Mouse (Mus musculus) forebrain, embryonic 16.5 days (tissue): Measurements from ENCODE around the gene Ace2. TPM values are rescaled to one million over a fixed set of nuclear protein-coding genes. Genes with fewer than 3 reads are reported as not detected.

Experiments
- ATAC-seq: fragments of 200-750 bp; cut with Nextera tagmentation; 2 replicates; pipeline ENCODE4 v1.8.0; 2017; ENCODE audit warnings: mild to moderate bottlenecking, moderate library complexity
- H3K27ac ChIP-seq: fragments of 300-500 bp; sonication (generic); 2 replicates; pipeline ENCODE4 v1.5.1; 2014; ENCODE audit warnings: low read length, control low read depth
- H3K27me3 ChIP-seq: fragments of 300-500 bp; sonication (generic); replicated peaks from 2 replicates; pipeline ENCODE4 v1.6.1; 2014; ENCODE audit warnings: low read length; ENCODE audit not compliant: control insufficient read depth, insufficient read depth
- H3K36me3 ChIP-seq: fragments of 300-500 bp; sonication (generic); 2 replicates; pipeline ENCODE4 v1.6.1; 2014; ENCODE audit not compliant: control insufficient read depth, insufficient read depth
- H3K4me1 ChIP-seq: fragments of 300-500 bp; sonication (generic); replicated peaks from 2 replicates; pipeline ENCODE4 v1.6.1; 2014; ENCODE audit warnings: low read length; ENCODE audit not compliant: control insufficient read depth, insufficient read depth
- H3K4me2 ChIP-seq: fragments of 300-500 bp; sonication (generic); 2 replicates; pipeline ENCODE4 v1.6.1; 2014; ENCODE audit warnings: mild to moderate bottlenecking, low read length, control low read depth
- H3K4me3 ChIP-seq: fragments of 300-500 bp; sonication (generic); replicated peaks from 2 replicates; pipeline ENCODE4 v1.5.1; 2014; ENCODE audit warnings: mild to moderate bottlenecking, low read length, control low read depth
- H3K9ac ChIP-seq: fragments of 300-500 bp; sonication (generic); replicated peaks from 2 replicates; pipeline ENCODE4 v1.6.1; 2014; ENCODE audit warnings: low read depth, low read length, control low read depth
- H3K9me3 ChIP-seq: fragments of 300-500 bp; sonication (generic); 2 replicates; pipeline ENCODE4 v1.6.1; 2016; ENCODE audit warnings: low read length; ENCODE audit not compliant: control insufficient read depth
- WGBS: fragments of 180-500 bp; shearing (Covaris S2); extraction: QIAGEN DNeasy Blood & Tissue Kit; methylation state at CpG from one replicate; pipeline ENCODE4 v1.1.7; 2014; 5-methylcytosine and 5-hydroxymethylcytosine counted together
- polyA plus RNA-seq: library from polyadenylated mRNA; unstranded; fragments of >200 nt; fragmentation: Nextera tagmentation; extraction: Ambion mirVana; gene quantifications from 2 replicates; pipeline ENCODE4 v1.2.1, GENCODE M21; 2015

Ace2 gene
- polyA plus RNA-seq, 1 experiment from 2014 or later, result not detected

DNA sequence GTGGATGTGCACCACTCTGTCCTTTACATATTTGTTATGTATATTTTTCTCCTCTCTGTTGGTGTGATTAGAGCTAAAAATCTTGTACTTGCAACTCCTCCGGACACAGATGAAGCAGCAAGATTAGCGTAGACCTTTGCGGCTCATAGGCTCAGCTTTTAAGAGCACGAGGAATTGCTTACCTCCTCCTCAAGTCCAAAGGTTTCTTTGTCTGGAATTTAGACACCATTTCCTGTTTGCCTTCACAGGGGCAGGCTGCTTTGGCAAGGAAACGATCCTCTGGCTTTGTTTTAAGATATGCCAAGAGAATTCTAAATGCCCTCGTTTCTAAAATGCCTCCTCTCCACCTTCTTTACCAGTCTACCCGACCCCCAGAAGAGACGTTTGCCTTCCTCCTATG lies 94.2 kb downstream of the Ace2 start:
- Histone ChIP-seq H3K27ac (no peak overlapping the region), H3K27me3 (no peaks in the 10 kb centered on the region), H3K4me1 (no peaks in the 10 kb centered on the region), H3K9me3 (no peaks in the 10 kb centered on the region), H3K36me3 (no peaks in the 10 kb centered on the region), H3K9ac (no peak overlapping the region), H3K4me3 (no peak overlapping the region), H3K4me2 (no peak overlapping the region)
- 60% methylated on average over 8 of the region's 8 CpGs for WGBS
- ATAC-seq, result no peak

Other genes starting within 250 kb of the Ace2 start
- gene Ap1s2, start 230.3 kb upstream of the Ace2 start, polyA plus RNA-seq, result 128 and 130 TPM in 2 replicates
- gene Zrsr2, start 180.7 kb upstream of the Ace2 start, polyA plus RNA-seq, result 47.7 and 50.2 TPM in 2 replicates
- gene Car5b, start 111.3 kb upstream of the Ace2 start, polyA plus RNA-seq, result 0.38 and 0.55 TPM in 2 replicates
- gene Siah1b, start 62.8 kb upstream of the Ace2 start, polyA plus RNA-seq, result 20.8 and 28.3 TPM in 2 replicates
- gene Cltrn, start 50.5 kb upstream of the Ace2 start, polyA plus RNA-seq, result 0.26 TPM in 1 of 2 replicates, not detected in the other
- 0.38 and 0.43 TPM in 2 replicates for gene Bmx, start 118.9 kb downstream of the Ace2 start, polyA plus RNA-seq
- gene Pir, start 130.0 kb downstream of the Ace2 start, polyA plus RNA-seq, result 3.1 and 3.8 TPM in 2 replicates
- gene Vegfd, start 234.0 kb downstream of the Ace2 start, polyA plus RNA-seq, result 0.60 and 1.2 TPM in 2 replicates